Mouse (Mus musculus) hematopoietic multipotent progenitor cell, adult 10-12 weeks (in vitro differentiated cells): ENCODE measurements around the gene Hectd4. TPM values are rescaled to one million over a fixed set of nuclear protein-coding genes. Genes with fewer than 3 reads are reported as not detected.

Experiments used
- polyA plus RNA-seq: library from polyadenylated mRNA; stranded (reverse); fragments of >175 nt; gene quantifications from 2 replicates; pipeline ENCODE4 v1.2.3, GENCODE M21; 2012; ENCODE audit warnings: low replicate concordance

Hectd4 gene
- 11.5 and 21.8 TPM in 2 replicates for polyA plus RNA-seq

DNA sequence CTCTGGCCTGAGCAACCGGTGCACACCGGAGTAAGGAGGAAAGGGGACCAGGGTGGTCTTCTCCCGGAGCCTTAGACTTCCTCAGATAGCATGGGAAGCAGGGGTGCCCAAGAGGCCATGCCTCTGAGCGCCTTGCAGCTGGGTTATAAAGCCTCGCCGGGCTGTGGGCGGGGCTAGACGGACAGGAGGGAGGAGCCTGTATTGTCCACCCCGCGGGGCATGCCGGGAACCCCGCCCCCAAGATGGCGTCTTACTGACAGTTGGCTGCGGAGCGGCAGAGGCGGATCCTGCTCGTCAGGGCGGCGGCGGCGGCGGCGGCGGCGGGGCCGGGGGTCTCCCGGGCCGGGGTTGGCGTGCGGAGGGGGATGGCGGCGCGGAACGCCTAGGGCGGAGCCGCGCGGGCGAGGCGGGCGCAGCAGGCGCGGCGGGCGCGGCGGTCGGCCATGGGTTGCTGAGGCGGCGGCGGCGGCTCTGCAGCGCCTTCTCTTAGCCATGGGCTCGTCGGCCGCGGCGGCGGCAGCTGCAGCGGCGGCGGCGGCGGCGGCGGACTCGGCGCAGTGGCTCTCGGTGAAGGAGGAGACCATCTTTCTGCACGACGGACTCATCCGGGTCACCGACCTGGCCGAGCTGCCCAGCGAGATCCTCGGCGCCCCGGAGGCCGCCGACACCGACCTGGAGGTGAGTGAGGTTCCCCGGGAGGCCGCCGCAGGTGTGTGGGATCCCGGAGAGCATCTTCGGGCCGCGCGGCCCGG is at the start of gene Hectd4:
Gene Hectd4, plus strand, starts transcription at position 240 of the 752 bp plus-strand sequence.

DNA sequence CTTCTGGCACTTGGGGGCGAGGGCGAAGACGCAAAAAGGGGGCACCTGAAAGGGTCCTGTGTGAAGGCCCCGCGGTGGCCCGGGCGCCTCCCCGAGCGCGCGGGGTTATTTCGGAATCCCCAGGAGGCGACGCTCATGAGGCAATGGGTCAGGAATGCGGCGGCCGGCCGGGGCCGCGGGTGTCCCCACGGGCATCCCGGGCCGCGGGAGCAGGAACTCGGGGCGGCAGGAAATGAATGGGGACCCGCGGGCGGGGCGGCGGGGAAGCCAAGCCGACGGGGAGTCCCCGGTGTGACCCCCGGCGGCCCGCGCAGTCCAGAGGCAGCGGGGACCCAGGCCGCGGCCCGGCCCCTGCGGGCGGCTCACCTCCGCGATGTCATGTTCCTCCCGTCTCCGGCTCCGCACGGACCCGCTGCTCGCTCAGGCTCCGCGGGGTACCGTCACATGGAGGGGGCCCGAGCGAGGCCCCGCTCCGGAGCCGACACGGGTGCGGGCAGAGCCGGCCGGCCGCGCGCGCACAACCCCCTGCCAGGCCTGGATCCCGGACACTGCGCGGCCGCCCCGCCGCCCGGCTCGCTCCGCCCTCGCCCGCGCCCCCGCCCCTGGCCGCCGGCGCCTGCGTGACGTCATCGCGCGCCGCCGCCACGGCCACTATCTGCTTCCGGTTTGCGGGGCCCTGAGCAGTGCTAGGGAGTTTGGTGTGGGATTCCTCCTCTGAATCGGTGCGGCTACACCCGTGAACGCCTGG is 29.0 kb upstream of the Hectd4 start, which contains the start of gene Ptpn11:
Gene Ptpn11, minus strand, starts transcription at position 562 of the 748 bp plus-strand sequence.

DNA sequence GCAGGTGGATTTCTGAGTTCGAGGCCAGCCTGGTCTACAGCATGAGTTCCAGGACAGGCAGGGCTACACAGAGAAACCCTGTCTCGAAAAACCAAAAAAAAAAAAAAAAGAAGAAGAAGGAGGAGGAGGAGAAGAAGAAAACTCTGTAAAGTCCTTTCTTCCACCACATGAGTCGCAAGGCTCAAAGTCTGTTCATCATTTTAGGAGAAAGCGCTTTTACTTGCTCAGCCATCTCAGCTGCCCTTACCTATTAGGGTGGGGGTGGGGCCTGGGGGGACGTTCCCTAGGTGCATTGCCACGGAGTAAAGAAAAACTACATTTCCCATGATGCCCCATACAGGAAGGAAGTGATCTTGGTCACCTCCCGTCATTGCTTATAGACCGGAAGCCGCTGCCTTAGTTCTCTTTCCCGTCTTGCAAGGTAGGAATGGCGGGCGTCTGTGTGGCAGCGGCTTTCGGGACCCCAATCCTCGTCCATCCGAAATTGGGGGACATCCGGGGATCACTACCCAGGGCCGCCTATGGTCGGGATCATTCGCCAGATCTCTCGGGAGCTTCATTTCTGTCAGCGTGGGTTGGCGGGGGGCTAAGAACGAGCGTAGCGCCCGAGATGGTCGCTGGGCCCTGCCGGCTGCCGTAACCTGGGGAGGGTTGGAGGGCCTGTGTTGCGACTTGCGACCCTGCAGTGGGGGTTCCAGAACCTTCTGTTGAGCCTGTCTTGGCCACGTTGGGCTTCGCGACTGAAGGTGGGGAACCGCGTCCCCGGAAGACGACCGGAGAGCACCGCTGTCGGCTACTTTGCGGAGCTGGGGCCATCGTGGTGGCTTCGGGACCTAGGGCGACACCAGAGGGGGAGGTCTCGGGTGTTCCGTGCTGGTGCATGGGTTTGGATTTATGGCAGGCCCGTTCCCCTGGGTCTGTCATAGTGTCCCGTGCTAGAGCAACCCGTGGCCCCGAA is 15.6 kb upstream of the Hectd4 start, which contains the start of gene Rpl6:
Gene Rpl6, plus strand, starts transcription at position 350 of the 958 bp plus-strand sequence.

DNA sequence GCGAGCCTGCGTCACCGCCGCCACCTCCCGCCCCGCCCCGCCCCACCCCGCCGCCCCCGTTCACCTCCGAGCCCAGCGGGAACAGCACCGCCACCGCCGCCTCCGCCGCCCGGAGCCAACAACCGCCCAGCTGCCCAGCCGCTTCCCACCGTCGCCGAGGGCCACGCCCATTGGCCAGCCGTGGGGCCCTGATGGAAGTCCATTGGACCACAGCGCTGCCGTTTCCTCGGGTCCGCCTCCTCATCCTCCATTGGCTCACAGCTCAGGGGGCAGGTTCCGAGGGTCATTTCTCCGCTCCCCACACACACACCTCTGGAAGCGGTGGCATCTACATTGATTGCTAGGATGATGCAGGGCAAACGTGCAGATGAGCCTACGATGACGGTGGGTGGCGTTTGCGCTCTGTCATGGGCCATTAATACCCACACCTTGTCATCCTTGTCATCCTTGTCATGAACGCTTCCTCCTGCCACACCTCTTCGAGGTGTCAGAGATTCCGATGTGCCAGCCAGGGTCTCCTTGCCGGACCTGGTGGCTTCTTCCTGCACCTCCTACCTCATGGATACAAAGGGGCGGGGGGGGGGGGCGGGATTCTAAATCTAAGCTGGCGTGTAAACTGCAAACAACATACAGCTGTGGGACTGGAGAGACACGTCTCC is 165.6 kb downstream of the Hectd4 start, which contains the start of gene Trafd1:
Gene Trafd1, minus strand, starts transcription at position 172 of the 659 bp plus-strand sequence.

GRCm38 (mm10) chr5:121397187-121398145 is 177.4 kb downstream of the Hectd4 start, which contains the start of gene Naa25:
Gene Naa25 (plus strand): TSS chr5:121397936.

Other genes starting within 250 kb of the Hectd4 start
- 0.13 TPM in 1 of 2 replicates, not detected in the other for gene Rph3a, start 210.1 kb upstream of the Hectd4 start, polyA plus RNA-seq
- 24.0 and 24.5 TPM in 2 replicates for gene Ptpn11, start 28.8 kb upstream of the Hectd4 start, polyA plus RNA-seq
- 94.2 and 490 TPM in 2 replicates for gene Rpl6, start 15.7 kb upstream of the Hectd4 start, polyA plus RNA-seq
- 36.8 and 57.1 TPM in 2 replicates for gene Trafd1, start 165.4 kb downstream of the Hectd4 start, polyA plus RNA-seq
- 1.6 and 3.6 TPM in 2 replicates for gene Naa25, start 177.7 kb downstream of the Hectd4 start, polyA plus RNA-seq
- gene Tmem116, start 231.7 kb downstream of the Hectd4 start, polyA plus RNA-seq = 0.36 and 1.7 TPM in 2 replicates
- 193 and 340 TPM in 2 replicates for gene Erp29, start 232.3 kb downstream of the Hectd4 start, polyA plus RNA-seq